Mouse (Mus musculus) cerebellum, adult 2 months (tissue): ENCODE data around the gene Abat.

Source experiments
- CTCF ChIP-seq: fragments of 200-500 bp; IDR thresholded peaks from 2 replicates; pipeline ENCODE4 v1.5.1; 2011; ENCODE audit warnings: low read depth, mild to moderate bottlenecking, control low read depth, low read length, moderate library complexity, borderline replicate concordance; ENCODE audit not compliant: insufficient read depth
- POLR2A ChIP-seq: fragments of 200-500 bp; IDR thresholded peaks from 2 replicates; pipeline ENCODE4 v1.6.1; 2011; ENCODE audit warnings: low read length, control low read depth, borderline replicate concordance; ENCODE audit not compliant: insufficient read depth

GRCm38 (mm10) chr16:8470132-8470531, 43.1 kb upstream of the Abat start:
- TF ChIP-seq CTCF = no peak
- TF ChIP-seq POLR2A = no peak
